Mouse (Mus musculus): ENCODE measurements around the gene Eps15.

- TF ChIP-seq CTCF (IDR thresholded peaks at IDR 0.05; ENCODE audit: borderline replicate concordance, insufficient read depth, low read depth, low read length) (no peak), POLR2A (IDR thresholded peaks at IDR 0.05; ENCODE audit: borderline replicate concordance, insufficient read depth, low read length) (no peak)
Measured at GRCm38 (mm10) chr4:109281946-109282345, 1.9 kb downstream of the Eps15 start.

Data from cerebellum, adult 2 months (tissue).